Mouse (Mus musculus): ENCODE measurements at regions not wholly inside any gene's neighbourhood (a gene's known extent, or its start where the extent isn't known, plus 50 kb on each side); places are given as distances from the start of the nearest gene placed in this dataset.

DNA sequence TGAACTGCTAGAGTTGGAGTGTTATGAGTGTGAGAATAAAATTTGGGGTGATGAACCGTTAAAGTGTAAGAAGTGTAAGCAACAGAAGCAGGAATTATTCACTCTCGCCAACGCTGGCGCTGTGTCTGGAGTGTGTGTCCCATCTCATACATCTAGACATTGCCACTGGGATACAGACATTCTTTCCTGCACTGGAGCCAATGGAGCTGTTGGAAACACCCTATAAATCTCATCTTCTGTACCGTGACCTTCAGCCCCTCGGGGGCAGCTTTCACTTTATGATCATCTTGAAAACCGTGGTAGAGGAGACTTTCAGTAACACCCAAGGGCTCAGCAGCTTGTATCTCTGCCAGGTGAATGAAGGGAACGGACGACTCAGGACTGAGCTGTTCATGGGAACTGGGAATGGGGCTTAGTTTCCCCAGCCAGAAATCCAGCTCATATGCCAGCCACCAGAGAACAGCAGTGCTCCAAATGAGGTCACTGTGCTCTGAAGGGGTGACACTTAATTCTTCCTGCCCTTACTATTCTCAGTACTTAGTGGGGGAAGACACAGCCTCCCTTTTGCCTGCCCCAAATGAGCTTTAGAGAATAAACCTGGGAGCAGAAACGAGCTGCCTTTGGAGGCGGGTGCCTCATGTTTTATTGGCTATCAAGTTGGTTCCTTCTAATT lies 293.6 kb downstream of the Slc4a3 start:
- no peak for DNase-seq

DNA sequence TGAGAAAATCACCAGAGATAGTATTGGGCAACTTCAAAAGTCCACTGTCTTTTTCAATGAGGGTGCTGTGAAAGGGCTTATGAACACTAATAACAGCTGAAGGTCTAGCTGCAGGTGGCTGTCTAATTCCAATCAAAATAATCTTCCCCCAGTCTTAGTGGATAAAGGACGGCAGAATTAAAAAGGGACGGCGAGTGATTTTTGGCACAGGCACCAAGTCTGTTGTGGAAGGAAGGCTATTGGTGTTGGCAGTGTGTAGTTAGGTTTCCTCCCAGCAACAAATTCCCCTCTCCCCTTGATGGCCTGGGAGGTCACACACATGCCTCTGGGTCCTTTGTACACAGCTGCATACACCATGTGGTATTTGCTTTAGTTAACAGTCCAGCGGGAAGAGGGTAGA lies 296.3 kb downstream of the Slc4a3 start:
- DNase-seq: no peak

DNA sequence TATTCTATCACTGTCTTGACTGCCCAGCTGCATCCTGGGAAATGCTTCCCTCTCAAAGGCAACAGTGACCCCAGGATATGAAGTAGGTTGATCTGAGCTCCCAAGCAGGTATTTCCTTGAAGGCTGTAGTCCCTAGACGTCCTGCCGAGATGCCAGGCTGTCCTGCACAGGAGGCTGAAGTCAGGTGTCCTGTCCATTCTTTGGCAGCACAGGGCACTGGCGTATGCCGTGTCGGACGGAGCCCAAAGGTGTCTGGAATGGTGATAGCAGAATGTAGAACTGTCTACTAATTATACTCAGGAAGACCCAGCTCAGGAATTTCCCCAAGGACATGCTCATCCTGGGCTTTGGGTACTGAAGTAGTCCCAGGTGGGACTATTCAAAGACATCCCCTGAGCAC lies 297.3 kb downstream of the Slc4a3 start:
- DNase-seq: no peak

DNA sequence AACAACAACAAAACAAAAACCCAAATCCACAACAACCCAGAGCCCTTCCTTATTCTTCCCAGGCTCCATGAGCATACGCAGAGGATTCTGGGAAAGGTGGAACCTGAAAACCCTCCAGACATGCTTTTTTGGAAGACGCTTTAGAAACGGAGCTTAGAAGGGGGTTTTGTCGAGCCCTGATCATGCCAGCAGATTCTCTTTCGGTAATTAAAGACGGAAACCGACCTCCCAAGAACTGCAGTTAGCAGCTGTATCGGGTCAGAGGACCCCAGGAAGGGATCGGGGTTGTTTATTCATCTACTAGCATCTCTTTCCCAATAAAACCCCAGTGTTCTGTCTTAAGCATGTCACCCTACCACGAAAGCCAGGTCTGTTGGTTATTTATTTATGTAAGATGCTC lies 298.1 kb downstream of the Slc4a3 start:
- DNase-seq: no peak

DNA sequence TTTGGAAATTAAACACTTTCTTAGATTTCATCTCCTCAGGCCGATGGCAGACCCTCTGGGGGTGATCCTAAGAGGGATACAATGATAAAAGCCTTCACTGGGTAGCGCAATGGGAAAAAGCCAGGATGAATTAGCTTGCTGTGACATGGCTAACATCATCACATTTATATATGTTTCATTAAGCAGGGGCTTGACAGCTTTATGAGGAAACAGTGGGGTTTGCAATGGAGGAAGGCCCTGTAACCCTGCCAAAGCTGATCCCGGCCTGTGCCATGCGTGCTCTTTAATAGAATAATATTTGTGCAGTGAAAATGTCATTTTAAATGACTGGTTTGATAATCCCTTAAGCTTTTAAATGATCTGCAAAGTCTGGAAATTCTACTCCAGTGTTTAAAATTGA lies 298.5 kb downstream of the Slc4a3 start:
- DNase-seq: no peak

DNA sequence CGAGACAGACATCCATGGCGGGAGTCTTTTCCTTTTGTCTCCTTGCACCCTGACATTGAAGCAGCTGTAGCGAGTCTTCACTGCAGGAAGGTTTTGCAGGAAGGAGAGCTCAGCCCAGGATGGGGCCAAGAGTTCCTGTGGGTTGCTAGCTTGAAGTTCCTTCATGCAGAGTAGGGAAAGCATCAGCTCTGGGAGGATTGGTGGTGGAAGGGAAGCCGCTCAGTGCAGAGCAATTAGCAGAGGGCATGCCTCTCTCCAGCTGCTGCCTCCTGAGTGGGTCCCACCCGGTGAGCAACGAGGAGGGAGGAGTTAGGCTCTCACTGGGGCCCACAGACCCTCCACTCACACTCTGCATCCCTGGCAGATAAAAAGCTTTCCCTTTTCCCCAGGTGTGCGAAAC lies 298.9 kb downstream of the Slc4a3 start:
- no peak for DNase-seq

DNA sequence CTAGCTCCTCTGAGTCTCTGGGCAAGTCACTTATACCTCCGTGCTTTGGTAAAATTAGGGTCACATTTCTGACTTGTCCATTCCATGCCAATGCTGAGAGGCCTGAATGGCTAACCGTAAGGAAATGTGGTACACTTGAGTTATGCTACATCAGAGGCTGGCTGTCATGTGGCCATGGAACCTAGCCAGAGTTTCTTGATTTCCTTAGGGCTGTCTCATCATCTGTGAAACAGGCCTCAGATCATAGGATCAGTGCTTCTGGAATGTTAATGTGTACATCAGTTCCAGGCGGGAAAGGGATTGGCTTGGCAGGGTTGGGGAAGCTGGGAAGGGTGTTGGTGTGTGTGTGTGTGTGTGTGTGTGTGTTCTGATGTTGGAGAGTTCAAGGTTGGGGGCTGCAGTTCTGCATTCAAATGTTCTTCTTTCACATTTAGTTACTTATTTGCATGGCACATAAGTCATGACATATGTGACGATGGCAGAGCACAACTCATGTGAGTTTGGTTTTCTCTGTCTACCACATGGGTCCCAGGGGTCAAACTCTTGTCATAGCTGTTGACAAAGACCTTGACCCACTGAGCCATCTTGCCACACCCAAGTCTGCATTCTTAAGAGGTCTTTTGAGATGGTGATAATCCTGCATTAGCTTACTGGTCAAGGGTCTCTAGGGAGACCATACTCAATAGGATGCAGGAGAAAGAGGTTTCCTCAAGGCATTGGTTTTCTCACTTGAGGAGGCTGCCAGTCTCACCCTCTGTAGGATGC lies 299.9 kb downstream of the Slc4a3 start:
- no peak for DNase-seq

DNA sequence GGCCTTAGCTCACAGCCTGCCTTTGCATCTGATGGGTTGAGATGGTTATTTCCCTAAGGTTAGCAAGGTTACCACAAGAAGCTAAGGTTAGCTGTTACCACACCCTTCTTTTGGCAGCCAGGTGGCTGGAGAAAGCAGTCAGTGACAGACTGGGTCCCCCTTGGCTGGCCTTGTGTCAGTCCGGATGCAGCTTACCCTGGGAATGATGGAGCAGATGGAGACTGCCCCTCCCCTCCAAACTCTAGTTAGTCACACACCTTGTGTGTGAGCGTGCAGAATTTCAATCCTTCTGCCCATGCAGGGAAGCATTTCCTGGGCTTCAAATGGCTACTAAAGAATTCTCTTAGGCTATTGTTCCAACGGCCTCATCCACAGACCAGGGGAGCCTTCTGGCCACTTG lies 301.6 kb downstream of the Slc4a3 start:
- no peak for DNase-seq

DNA sequence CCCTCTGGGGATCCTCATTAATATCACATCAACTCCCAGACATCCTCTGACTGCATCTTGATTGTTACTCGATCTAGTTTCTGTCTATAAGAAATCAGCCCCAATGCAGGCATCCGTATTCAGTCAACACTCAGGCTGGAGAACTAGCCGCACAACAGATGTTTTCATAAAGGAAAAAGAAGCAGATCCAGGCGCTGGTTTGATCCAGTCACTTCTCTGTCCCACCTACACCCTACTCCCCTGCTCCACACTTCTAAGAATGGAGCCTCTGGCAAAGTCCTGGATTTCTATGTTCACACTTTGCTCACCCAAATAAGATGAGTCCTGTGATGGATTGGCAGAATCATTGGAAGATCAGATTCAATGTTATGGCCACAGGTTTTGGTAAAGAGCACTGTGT lies 302.4 kb downstream of the Slc4a3 start:
- no peak for DNase-seq

DNA sequence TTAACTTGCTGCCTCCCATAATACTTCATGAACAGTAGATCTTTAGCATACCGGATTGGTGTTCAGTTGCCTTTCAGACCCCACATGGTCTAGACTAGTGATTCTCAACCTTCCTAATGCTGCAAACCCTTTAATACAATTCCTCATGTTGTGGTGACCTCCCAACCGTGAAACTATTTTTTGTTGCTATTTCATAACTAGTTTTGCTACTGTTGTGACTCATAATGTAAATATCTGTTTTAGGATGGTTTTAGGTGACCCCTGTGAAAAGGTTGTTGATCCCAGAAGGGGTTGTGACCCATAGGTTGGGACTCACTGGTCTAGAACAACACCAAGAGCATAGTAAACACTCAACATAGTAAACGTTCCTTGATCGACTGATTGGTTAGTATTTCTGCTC lies 304.1 kb downstream of the Slc4a3 start:
- no peak for DNase-seq

DNA sequence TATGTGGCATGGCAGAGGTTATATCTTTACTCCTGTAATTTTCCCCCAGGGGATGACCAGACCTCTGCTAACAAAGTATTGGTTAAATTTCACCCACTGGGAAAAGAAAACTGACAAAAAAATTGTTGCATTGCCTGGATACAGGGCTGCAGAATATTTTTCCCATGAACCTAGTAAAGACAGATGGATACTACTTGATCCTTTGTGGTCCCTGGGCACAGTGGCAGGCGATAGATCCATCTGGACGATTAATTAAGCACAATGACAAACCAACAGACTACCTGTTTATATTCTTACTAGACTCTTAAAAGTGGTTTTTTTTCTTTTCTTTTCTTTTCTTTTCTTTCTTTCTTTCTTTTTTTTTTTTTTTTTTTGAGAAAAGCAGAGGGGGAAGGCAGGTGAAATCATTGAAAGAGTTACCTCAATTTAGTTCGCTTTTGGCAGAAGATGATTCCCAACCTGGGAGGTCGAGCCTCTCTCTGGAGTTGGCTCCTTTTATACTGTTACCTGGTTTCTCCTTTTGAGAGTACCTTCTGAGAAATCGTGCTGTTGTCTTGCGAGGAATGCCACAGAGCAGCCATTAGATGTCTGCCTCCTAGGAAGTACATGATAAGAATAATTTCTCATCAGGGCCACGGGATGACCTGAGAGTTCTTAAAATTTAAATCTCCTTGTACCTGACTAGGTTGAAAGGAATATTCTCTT lies 312.6 kb downstream of the Slc4a3 start:
- no peak for DNase-seq

DNA sequence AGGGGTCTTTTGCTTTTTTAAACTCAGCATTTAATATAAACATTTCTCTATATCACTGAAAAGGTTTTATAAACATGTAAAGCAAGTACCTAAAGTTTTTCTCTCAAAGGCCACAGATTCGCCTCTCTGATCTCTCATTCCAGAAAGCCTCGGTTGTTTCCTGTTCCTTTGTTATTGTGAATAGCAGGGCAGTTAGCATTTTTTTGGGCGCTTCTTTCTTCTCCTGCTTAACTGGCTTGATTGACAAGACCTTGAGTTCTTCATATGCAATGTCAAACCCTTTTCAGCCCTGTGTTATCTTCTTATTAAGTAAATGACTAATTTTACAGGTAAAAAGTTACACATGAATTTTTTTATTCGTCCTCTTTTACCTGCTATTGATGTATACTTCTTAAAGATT lies 316.7 kb downstream of the Slc4a3 start:
- DNase-seq: no peak

DNA sequence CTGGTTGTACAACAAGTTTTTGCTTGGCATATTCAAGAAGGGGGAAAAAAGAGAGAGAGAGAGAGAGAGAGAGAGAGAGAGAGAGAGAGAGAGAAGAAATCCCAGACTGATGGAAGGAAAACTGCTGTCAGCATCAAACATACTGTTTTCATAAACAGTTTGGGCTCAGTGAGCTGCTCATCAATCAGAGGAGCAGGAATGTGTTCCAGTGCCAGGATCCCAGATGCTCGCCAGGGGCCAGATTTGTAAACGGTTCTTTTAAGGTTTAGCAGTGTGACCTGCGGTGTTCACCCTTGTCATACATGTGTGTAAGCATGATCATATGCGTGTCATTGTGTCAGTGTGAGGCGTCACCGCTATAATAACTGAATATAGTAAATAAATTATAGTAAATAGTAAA lies 320.5 kb downstream of the Slc4a3 start:
- DNase-seq: no peak

DNA sequence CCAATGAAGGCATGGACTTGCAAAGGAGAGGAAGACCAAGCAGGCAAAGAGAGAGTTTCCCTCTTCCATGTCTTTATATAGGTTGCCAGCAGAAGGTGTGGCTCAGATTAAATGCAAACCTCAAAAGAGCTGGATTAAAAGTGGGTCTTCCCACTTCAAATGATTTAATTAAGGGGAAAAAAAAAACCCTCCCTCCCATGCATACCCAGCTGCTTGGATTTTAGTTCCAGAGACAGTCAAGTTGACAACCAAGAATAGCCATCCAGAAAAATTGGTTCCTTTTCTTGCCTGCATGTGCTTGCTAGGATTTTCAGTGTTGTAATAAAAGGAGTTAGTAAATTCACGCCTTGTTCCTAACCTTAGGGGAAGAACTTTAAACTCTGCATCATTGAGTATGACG lies 323.3 kb downstream of the Slc4a3 start:
- DNase-seq: no peak

DNA sequence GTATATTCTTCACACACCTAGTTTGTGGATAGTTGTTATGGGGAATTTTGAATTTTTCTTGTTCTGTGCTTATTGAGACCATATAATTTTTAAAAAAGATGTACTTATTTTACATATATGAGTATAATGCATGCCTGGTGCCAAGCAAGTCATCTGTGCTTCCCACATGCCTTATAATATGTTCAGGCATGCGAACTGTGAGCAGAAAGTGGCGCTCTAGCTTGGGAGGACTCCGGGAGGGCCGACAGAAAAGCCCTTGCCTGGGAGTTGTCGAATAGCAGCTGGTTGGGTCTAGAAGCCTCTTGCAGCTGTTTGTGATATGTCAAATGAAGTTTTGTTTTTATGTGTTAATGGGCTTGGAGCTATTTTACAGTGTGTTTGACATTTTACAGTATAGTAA lies 323.8 kb downstream of the Slc4a3 start:
- no peak for DNase-seq

DNA sequence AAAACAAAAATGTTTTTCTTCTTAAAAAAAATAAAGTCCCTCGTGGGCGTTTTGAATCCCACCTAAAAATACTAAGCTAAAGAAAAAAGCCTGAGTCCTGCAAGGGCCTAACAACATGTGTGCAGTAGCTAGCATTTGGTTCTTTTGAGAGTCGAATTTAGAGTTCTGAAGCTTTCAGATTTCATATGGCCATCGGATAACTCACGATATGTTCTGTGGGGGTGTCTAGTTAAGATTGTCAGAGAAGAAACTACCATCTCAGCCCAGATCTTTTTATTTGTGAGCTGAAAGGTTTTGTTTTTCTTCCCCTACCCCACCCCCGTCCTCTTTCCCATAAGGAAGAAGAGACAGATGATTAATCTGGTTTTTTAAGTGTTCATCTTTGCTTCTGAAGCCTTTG lies 327.8 kb downstream of the Slc4a3 start:
- no peak for DNase-seq

DNA sequence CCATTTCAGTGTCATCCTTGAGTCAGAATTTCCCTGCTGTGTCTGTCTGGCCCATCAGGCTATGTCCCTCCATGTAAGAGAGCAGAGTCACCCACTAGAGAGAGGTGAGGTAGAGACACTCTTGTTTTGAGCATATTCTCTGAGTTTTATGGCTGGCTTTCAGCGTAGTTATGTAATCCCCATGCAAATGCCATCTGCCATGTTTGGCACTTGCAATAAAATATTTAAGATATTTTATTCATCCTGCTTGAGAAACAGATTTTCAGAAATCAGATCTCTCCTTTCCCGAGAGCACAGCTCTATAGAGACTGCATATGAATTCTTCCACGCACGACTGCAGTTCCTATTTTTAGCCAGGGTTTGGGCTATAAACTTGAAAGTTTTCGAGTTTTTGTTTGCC lies 331.1 kb downstream of the Slc4a3 start:
- DNase-seq: no peak

DNA sequence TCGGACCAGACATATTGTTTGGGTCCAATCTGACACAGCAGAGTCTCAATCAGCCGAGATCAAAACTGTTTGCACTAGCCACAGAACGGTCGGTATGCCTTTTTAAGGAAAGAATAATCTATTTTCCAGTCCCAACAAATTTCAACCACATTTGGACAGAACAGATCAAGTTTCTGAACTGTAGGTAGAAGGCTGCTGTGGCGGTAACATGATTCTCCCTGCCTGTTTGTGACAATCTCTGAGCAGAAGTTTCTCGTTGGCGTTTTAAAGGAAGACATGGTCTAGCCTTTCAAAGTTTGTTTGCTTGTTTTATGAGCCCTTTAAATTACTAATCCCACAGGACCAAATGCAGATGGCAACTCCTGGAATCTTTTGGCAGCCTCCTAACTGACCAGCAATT lies 339.6 kb downstream of the Slc4a3 start:
- DNase-seq: no peak

DNA sequence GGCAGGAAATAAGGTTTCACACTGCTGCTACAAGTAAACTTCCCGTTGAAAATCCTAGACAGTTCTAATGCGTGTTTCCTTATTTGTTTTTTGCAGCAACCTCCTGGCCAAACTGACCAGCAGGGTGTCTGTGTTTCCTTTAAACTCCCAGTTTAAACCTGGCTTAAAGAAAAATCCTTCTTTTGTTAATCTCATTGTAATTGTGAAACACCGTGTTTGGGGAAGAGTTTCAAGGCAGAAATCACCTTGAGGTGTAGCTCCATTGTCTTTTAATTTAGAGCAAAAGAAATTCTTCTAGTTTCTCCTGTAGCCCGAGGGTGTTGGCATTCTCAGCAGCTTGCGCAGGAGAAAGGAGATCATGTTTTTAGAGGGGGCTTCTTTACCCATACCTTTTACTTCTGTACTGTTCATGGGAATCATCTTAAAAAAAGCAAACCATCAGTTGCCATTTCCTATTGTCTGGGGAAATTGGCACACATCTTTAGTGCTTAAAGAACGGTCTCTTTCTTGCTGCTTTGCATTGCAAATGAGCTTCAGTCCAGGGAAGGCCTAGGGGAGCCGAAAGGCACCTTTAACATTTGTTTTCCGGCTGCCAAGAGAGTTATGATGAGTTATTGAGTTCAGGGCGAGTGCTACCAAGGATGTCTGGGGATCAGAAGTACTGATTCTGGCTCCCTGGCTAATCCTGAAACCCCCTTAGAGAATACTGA lies 342.6 kb downstream of the Slc4a3 start:
- no peak for DNase-seq

DNA sequence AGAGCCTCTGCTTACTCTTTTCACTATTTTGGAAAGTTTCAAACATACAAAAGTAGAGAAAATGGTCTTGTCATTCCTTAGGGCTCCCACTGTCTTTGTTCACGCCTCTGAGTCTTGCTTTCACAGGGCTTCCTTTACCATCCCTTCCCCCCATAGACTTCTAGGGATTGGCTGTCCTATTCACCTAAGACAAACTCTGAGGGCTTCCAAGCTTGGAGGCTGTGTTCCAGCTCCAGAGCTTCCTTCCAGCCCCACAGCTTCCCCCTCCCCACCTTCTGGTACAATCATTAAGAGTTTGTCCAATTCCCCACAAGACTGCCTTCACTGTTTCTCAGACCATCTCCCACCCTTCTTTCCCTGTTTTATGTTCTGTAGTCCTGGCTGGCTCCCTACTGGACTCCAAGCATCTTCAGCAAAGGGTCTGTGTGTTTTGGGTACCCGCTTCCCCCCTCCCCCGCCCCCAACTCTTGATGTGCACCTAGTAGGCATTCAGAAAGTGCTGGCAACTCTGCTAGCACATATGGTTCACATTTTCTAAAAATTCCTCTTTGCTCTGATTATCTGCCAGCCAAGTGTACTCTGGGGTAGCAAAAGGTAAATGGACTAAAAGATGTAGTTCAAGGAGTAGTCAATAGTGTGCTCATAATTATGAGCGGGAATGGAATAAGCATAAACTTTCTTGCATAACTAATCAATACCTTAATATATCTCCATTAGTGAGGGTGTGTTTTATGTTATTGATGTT lies 344.0 kb downstream of the Slc4a3 start:
- no peak for DNase-seq

DNA sequence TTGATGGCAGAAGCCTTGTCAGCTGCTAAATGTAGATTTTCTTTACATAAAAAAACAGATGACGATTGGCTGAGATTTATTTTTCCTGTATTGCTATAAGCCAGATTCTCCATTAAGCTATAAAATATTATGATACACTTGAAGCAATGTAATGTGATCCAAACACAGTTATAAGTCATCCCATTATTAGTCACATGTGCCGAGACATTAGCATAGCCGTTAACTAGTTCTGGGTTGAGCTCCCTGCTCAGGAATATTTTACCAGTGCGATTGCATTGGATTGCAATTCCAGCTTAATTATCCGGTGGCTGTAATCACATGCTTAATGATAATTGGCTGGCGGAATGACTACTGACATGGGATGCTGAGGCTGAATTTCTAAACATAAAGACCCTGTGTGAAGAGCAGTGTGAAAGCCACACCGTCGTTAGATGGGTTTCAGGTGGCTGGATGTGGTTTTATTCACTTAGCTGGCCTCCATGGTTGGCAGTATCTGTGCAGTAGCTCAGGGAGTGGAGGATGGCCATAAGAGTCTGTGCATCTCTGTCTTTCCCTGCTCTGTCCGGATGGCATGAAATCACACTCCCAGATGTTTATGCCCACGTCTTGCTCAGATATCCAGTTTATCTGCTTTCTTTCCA lies 344.7 kb downstream of the Slc4a3 start:
- no peak for DNase-seq

DNA sequence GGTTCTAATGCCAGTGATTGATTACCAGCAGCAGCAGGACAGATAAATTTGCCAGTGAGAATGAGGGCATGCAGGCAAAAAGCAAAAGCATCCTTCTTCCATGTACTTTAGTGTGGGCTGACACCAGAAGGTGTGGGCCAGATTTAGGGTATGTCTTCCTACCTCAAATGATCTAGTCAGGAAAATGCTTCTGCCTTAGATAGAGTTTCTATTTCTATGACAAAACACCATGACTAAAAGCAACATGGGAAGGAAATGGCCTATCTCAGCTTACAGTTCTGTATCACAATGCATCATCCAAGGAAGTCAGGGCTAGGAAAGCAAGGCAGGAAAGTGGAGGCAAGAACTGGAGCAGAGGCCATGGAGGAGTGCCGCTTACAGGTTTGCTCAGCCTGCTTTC lies 349.5 kb downstream of the Slc4a3 start:
- DNase-seq: no peak

Measured in kidney, adult 11 months (tissue).